Mouse (Mus musculus) heart, embryonic 13.5 days (tissue): Measurements from ENCODE around the gene Atp1a1. TPM values are rescaled to one million over a fixed set of nuclear protein-coding genes. Genes with fewer than 3 reads are reported as not detected.

Source experiments
- ATAC-seq: fragments of 200-750 bp; cut with Nextera tagmentation; 2 replicates; pipeline ENCODE4 v1.8.0; 2017; ENCODE audit warnings: moderate TSS enrichment; ENCODE audit not compliant: insufficient number of reproducible peaks, low FRiP score, low TSS enrichment; ENCODE audit errors: extremely low read depth
- H3K27ac ChIP-seq: fragments of 300-500 bp; sonication (generic); replicated peaks from 2 replicates; pipeline ENCODE4 v1.5.1; 2015; ENCODE audit warnings: moderate library complexity, mild to moderate bottlenecking, inconsistent platforms
- H3K27me3 ChIP-seq: fragments of 300-500 bp; sonication (generic); replicated peaks from 2 replicates; pipeline ENCODE4 v1.6.1; 2015; ENCODE audit warnings: mild to moderate bottlenecking, inconsistent platforms
- H3K36me3 ChIP-seq: fragments of 300-500 bp; sonication (generic); 2 replicates; pipeline ENCODE4 v1.6.1; 2015; ENCODE audit warnings: mild to moderate bottlenecking, inconsistent platforms
- H3K4me1 ChIP-seq: fragments of 300-500 bp; sonication (generic); 2 replicates; pipeline ENCODE4 v1.6.1; 2015; ENCODE audit warnings: inconsistent platforms
- H3K4me2 ChIP-seq: fragments of 300-500 bp; sonication (generic); 2 replicates; pipeline ENCODE4 v1.6.1; 2015; ENCODE audit warnings: inconsistent platforms, mild to moderate bottlenecking, moderate library complexity
- H3K4me3 ChIP-seq: fragments of 300-500 bp; sonication (generic); 2 replicates; pipeline ENCODE4 v1.5.1; 2015; ENCODE audit warnings: moderate library complexity, mild to moderate bottlenecking, inconsistent platforms
- H3K9ac ChIP-seq: fragments of 300-500 bp; sonication (generic); 2 replicates; pipeline ENCODE4 v1.6.1; 2015; ENCODE audit warnings: inconsistent platforms, mild to moderate bottlenecking, moderate library complexity
- H3K9me3 ChIP-seq: fragments of 300-500 bp; sonication (generic); 2 replicates; pipeline ENCODE4 v1.6.1; 2016; ENCODE audit warnings: inconsistent platforms
- WGBS: fragments of 180-500 bp; shearing (Covaris S2); methylation state at CpG from one replicate; pipeline ENCODE4 v1.1.7; 2015; ENCODE audit warnings: mixed read lengths; 5-methylcytosine and 5-hydroxymethylcytosine counted together
- polyA plus RNA-seq: library from polyadenylated mRNA; unstranded; fragments of >200 nt; fragmentation: Nextera tagmentation; extraction: Ambion mirVana; gene quantifications from 2 replicates; pipeline ENCODE4 v1.2.1, GENCODE M21; 2015

The Atp1a1 gene
- polyA plus RNA-seq, 1 experiment from 2014 or later, result 243 TPM

DNA sequence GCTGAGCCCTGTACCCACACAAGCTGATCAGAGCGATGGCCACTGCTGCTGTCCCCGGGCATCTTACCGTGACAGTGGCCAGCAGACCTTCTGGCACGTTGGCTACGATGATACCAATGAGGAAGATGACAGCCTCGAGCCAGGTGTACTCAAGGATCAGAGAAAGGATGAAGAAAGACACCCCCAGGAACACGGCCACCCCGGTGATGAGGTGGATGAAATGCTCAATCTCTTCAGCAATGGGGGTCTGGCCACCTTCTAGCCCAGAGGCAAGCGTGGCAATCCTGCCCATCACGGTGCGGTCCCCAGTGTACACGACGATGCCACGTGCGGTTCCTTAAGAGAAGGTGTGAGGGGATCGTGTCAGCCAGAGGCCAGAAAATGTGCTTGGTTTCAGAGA is 14.1 kb downstream of the Atp1a1 start:
- WGBS, result 87% methylated on average over 16 of the region's 16 CpGs
- Histone ChIP-seq H3K36me3 (peaks cover 98% of the 10 kb centered on the region), H3K4me3 (no peak overlapping the region), H3K9me3 (no peaks in the 10 kb centered on the region), H3K4me1 (peaks cover 78% of the 10 kb centered on the region), H3K27me3 (no peaks in the 10 kb centered on the region), H3K4me2 (no peak overlapping the region), H3K27ac (peak overlapping the region; percentile 73), H3K9ac (peak overlapping the region; percentile 69)
- no peak for ATAC-seq

GRCm38 (mm10) chr3:101588299-101588698 is 16.2 kb downstream of the Atp1a1 start:
- Histone ChIP-seq H3K27me3 (no peaks in the 10 kb centered on the region), H3K36me3 (peaks cover 100% of the 10 kb centered on the region), H3K4me3 (no peak overlapping the region), H3K9me3 (no peaks in the 10 kb centered on the region), H3K4me2 (0 out of 2 replicates have a peak overlapping the region, but pooled peaks have one; percentile 27), H3K4me1 (peaks cover 57% of the 10 kb centered on the region), H3K27ac (peak overlapping the region; percentile 85), H3K9ac (peak overlapping the region; percentile 73)
- WGBS, result 56% methylated on average over 7 of the region's 7 CpGs
- ATAC-seq, result peak; percentile 37; the same call in 1 of the 2 replicates

DNA sequence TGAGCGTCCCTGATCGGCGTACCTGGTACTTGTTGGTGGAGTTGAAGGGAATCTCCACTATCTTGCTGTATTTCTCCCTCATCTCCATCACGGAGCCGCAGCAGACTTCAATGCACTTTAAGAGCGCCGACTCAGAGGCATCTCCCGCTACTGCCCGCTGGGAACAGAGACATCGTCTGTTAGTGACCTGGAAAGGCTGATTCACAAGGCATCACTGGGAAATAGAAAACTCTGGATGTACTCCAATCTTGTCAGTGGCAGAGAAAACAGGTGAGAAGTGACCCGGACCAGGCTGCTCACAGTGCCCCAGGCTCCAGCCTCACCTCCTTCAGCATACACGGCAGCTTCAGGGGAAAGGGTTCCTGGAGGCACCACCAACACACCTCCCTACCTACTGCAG is 17.7 kb downstream of the Atp1a1 start:
- H3K4me2 ChIP-seq, result no peak overlapping the region
- H3K4me3 ChIP-seq, result no peak overlapping the region
- 88% methylated on average over 12 of the region's 12 CpGs for WGBS
- no peak for ATAC-seq
- peak overlapping the region; percentile 85 for H3K27ac ChIP-seq
- no peaks in the 10 kb centered on the region for H3K27me3 ChIP-seq
- H3K9me3 ChIP-seq, result no peaks in the 10 kb centered on the region
- H3K36me3 ChIP-seq, result peaks cover 100% of the 10 kb centered on the region
- no peak overlapping the region for H3K9ac ChIP-seq
- peaks cover 42% of the 10 kb centered on the region for H3K4me1 ChIP-seq

- WGBS, result 66% methylated on average over 3 of the region's 3 CpGs
- Histone ChIP-seq H3K27me3 (no peaks in the 10 kb centered on the region), H3K4me1 (peaks cover 39% of the 10 kb centered on the region), H3K9me3 (no peaks in the 10 kb centered on the region), H3K4me2 (no peak overlapping the region), H3K9ac (no peak overlapping the region), H3K36me3 (peaks cover 89% of the 10 kb centered on the region), H3K27ac (peak overlapping the region; percentile 33), H3K4me3 (no peak overlapping the region)
- ATAC-seq, result no peak
Measured at GRCm38 (mm10) chr3:101578072-101578471, 26.4 kb downstream of the Atp1a1 start.

GRCm38 (mm10) chr3:101577361-101577760 is 27.1 kb downstream of the Atp1a1 start:
- H3K9ac ChIP-seq, result no peak overlapping the region
- ATAC-seq, result no peak
- no peaks in the 10 kb centered on the region for H3K27me3 ChIP-seq
- no peaks in the 10 kb centered on the region for H3K9me3 ChIP-seq
- H3K4me1 ChIP-seq, result peaks cover 46% of the 10 kb centered on the region
- H3K4me3 ChIP-seq, result no peak overlapping the region
- 71% methylated on average over 5 of the region's 5 CpGs for WGBS
- peak overlapping the region; percentile 33; the same call in 1 of the 2 replicates for H3K27ac ChIP-seq
- H3K4me2 ChIP-seq, result no peak overlapping the region
- H3K36me3 ChIP-seq, result peaks cover 82% of the 10 kb centered on the region

GRCm38 (mm10) chr3:101575527-101576085 is 28.9 kb downstream of the Atp1a1 start:
- H3K4me1 ChIP-seq, result peaks cover 57% of the 10 kb centered on the region
- H3K36me3 ChIP-seq, result peaks cover 64% of the 10 kb centered on the region
- no peaks in the 10 kb centered on the region for H3K9me3 ChIP-seq
- no peak for ATAC-seq
- 62% methylated on average over 9 of the region's 9 CpGs for WGBS
- peak overlapping the region; percentile 8; the same call in 1 of the 2 replicates for H3K27ac ChIP-seq
- H3K9ac ChIP-seq, result no peak overlapping the region
- H3K4me2 ChIP-seq, result no peak overlapping the region
- H3K27me3 ChIP-seq, result no peaks in the 10 kb centered on the region
- no peak overlapping the region for H3K4me3 ChIP-seq

- Histone ChIP-seq H3K36me3 (peaks cover 55% of the 10 kb centered on the region), H3K27me3 (no peaks in the 10 kb centered on the region), H3K27ac (peak overlapping the region; percentile 51; the same call in 1 of the 2 replicates), H3K4me1 (peaks cover 57% of the 10 kb centered on the region), H3K4me3 (no peak overlapping the region), H3K4me2 (no peak overlapping the region), H3K9ac (no peak overlapping the region), H3K9me3 (no peaks in the 10 kb centered on the region)
- no peak for ATAC-seq
- whole genome bisulfite sequencing, result 80% methylated on average over 3 of the region's 3 CpGs
Measured at GRCm38 (mm10) chr3:101574463-101575193, 29.9 kb downstream of the Atp1a1 start.

- no peak overlapping the region for H3K4me3 ChIP-seq
- H3K9me3 ChIP-seq, result no peaks in the 10 kb centered on the region
- no peak for ATAC-seq
- H3K36me3 ChIP-seq, result peaks cover 38% of the 10 kb centered on the region
- WGBS, result 48% methylated on average over 5 of the region's 5 CpGs
- peak overlapping the region; percentile 38; the same call in 1 of the 2 replicates for H3K9ac ChIP-seq
- H3K27me3 ChIP-seq, result no peaks in the 10 kb centered on the region
- H3K27ac ChIP-seq, result peak overlapping the region; percentile 70
- no peak overlapping the region for H3K4me2 ChIP-seq
- peaks cover 48% of the 10 kb centered on the region for H3K4me1 ChIP-seq
Measured at GRCm38 (mm10) chr3:101572991-101573390, 31.5 kb downstream of the Atp1a1 start.

GRCm38 (mm10) chr3:101572174-101572626 is 32.3 kb downstream of the Atp1a1 start:
- Histone ChIP-seq H3K27me3 (no peaks in the 10 kb centered on the region), H3K4me1 (peaks cover 40% of the 10 kb centered on the region), H3K36me3 (peaks cover 30% of the 10 kb centered on the region), H3K9me3 (no peaks in the 10 kb centered on the region), H3K4me3 (no peak overlapping the region), H3K27ac (peak overlapping the region; percentile 70), H3K9ac (0 out of 2 replicates have a peak overlapping the region, but pooled peaks have one; percentile 19), H3K4me2 (no peak overlapping the region)
- no peak for ATAC-seq
- WGBS, result 56% methylated on average over 7 of the region's 7 CpGs

DNA sequence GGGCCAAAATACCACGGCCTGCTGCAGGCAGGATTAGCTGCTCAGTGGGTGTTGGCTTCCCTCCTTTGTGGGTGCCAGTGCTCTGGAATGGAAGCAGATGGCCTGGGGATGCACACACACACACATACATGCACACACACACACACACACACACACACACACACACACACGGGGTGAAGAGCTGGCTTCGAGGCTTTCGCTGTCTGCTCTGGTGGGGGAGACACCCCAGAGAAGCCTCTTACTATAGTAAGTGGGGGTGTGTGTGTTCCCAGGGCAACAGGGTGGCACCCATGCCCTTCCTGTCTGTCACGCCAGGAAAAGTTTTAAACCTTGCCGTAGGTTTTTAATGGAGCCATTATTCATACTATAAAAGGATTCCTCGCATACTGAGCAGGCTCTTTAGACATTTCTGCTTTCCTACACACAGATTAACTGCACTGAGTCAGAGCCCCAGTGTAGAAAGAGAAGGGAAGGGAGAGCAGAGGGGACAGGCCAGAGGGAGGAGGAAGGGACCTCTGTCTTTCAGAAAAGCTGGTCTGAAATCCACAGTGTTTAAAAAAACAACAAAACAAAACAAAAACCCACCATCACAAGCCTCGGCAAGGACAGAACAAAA is 32.9 kb downstream of the Atp1a1 start:
- no peak overlapping the region for H3K9ac ChIP-seq

DNA sequence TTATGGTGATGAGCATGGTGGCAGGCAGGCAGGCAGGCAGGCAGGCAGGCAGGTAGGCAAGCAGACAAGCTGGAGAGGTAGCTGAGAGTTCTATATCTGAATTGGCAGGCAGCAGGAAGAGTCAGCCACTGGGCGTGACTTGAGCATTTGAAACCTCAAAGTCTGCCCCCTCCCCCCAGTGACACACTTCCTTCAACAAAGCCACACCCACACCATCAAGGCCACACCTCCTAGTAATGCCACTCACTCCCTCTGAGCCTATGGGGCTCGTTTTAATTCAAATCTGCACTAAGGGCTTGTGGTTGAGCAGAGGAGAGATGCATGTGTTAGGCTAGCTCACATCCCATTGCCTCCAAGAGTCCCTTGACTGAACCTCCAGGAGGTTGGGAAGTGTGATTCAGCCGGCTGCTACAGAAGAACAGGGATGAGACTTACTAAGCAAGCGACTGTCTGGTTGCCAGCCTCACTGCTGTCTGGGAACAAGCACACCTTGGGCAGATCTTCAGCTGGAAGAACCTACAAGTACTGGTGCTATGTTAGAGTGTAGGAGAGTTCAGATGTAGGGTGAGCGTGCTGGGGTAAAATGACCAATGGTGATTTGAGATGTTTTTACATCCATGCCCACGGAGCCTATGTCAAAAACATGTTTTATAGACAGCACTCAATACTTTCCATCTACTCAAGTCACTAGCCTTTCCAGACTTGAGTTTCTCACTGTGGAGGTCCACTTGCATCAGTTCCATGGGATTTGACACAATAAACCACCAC is 33.6 kb downstream of the Atp1a1 start:
- Histone ChIP-seq H3K27ac (0 out of 2 replicates have a peak overlapping the region, but pooled peaks have one; percentile 26), H3K4me3 (no peak overlapping the region), H3K4me2 (no peak overlapping the region), H3K4me1 (peaks cover 39% of the 10 kb centered on the region), H3K9ac (no peak overlapping the region), H3K36me3 (peaks cover 18% of the 10 kb centered on the region), H3K27me3 (no peaks in the 10 kb centered on the region), H3K9me3 (no peaks in the 10 kb centered on the region)
- ATAC-seq, result no peak
- WGBS, result 80% methylated on average over 6 of the region's 6 CpGs

More for the DNA sequence above, 32.9 kb downstream of the Atp1a1 start:
- Histone ChIP-seq H3K27me3 (no peaks in the 10 kb centered on the region), H3K36me3 (peaks cover 25% of the 10 kb centered on the region), H3K9me3 (no peaks in the 10 kb centered on the region), H3K4me2 (no peak overlapping the region), H3K27ac (peak overlapping the region; percentile 70), H3K4me3 (no peak overlapping the region), H3K4me1 (peaks cover 39% of the 10 kb centered on the region)
- ATAC-seq, result no peak
- 77% methylated on average over 8 of the region's 8 CpGs for WGBS
